Comparison of ENCODE assay signal across 8 mouse cellular contexts in genomic region chr15:81938246-81938645, GRCm38 (mm10). TPM values are rescaled to one million over a fixed set of nuclear protein-coding genes. Genes with fewer than 3 reads are reported as not detected.
DNase-seq lines count a peak whose midpoint lies in the region; ATAC-seq and TF ChIP-seq lines count a peak whose summit lies in the region.

No protein-coding gene starts in this region.

- H3K36me3 ChIP-seq in testis, adult 2 months (ENCODE audit: control insufficient read depth, insufficient read depth, low read length): no peaks in the 10 kb centered on the region
- no peaks in the 10 kb centered on the region for H3K36me3 ChIP-seq in intestine, embryonic 15.5 days

- no peaks in the 10 kb centered on the region for H3K27me3 ChIP-seq in testis, adult 2 months (ENCODE audit: control insufficient read depth, insufficient read depth, low read length)
- H3K27me3 ChIP-seq in intestine, embryonic 15.5 days (replicated peaks): peaks cover 8% of the 10 kb centered on the region; the same call in 1 of the 2 replicates

- peaks cover 11% of the 10 kb centered on the region for H3K4me1 ChIP-seq in testis, adult 2 months (ENCODE audit: control insufficient read depth, insufficient read depth, low read length)
- no peaks in the 10 kb centered on the region; the same call in 1 of the 2 replicates for H3K4me1 ChIP-seq in bone marrow, adult 2 months (ENCODE audit: control insufficient read depth, insufficient read depth, low read length)
- no peaks in the 10 kb centered on the region for H3K4me1 ChIP-seq in embryonic fibroblast, embryonic 13.5 days (ENCODE audit: control insufficient read depth, insufficient read depth, low read length)
- peaks cover 23% of the 10 kb centered on the region for H3K4me1 ChIP-seq in intestine, embryonic 15.5 days (replicated peaks)

- H3K9me3 ChIP-seq in intestine, embryonic 15.5 days: no peaks in the 10 kb centered on the region

- 45% methylated on average over 2 of the region's 2 CpGs for WGBS in bone marrow, adult 2 months
- WGBS in intestine, embryonic 15.5 days: 25% methylated on average over 2 of the region's 2 CpGs

- DNase-seq in testis, postnatal 14 days (ENCODE audit: low spot score): no peak
- DNase-seq in mesoderm, embryonic 11.5 days (ENCODE audit: low read depth, low spot score): peak; percentile 51
- DNase-seq in thymus, postnatal 0 days (ENCODE audit: low spot score): peak; percentile 20
- DNase-seq in gastrocnemius, postnatal 10 days: no peak

- no peak overlapping the region for H3K27ac ChIP-seq in testis, adult 2 months (ENCODE audit: control insufficient read depth, insufficient read depth, low read depth, low read length)
- no peak overlapping the region for H3K27ac ChIP-seq in bone marrow, adult 2 months (ENCODE audit: control insufficient read depth, insufficient read depth, low read depth, low read length, poor library complexity)
- no peak overlapping the region for H3K27ac ChIP-seq in embryonic fibroblast, embryonic 13.5 days (ENCODE audit: insufficient read depth, low read length)
- no peak overlapping the region for H3K27ac ChIP-seq in intestine, embryonic 15.5 days

- TF ChIP-seq CTCF in testis, adult 2 months (IDR thresholded peaks at IDR 0.05; ENCODE audit: control insufficient read depth, insufficient read depth, insufficient replicate concordance, low read depth, low read length): peak; percentile 62; the same call in 1 of the 2 replicates
- peak; percentile 74 for TF ChIP-seq CTCF in bone marrow, adult 2 months (IDR thresholded peaks at IDR 0.05; ENCODE audit: control insufficient read depth, insufficient read depth, low read length)
- TF ChIP-seq CTCF in embryonic fibroblast, embryonic 13.5 days (IDR thresholded peaks at IDR 0.05; ENCODE audit: borderline replicate concordance, insufficient read depth, low read length): peak; percentile 72

- ATAC-seq in intestine, embryonic 15.5 days: 0 out of 2 replicates have a peak, but pooled peaks have one; percentile 24

- H3K4me3 ChIP-seq in testis, adult 2 months (ENCODE audit: control insufficient read depth, low read depth, low read length): no peak overlapping the region
- no peak overlapping the region for H3K4me3 ChIP-seq in bone marrow, adult 2 months (replicated peaks; ENCODE audit: control insufficient read depth, low read depth, low read length)
- no peak overlapping the region for H3K4me3 ChIP-seq in embryonic fibroblast, embryonic 13.5 days (ENCODE audit: insufficient read depth, low read length)
- H3K4me3 ChIP-seq in intestine, embryonic 15.5 days (replicated peaks): peak overlapping the region; percentile 45; the same call in 1 of the 2 replicates

- peak overlapping the region; percentile 69; the same call in 1 of the 2 replicates for H3K4me2 ChIP-seq in intestine, embryonic 15.5 days (replicated peaks)

- no peak overlapping the region for H3K9ac ChIP-seq in intestine, embryonic 15.5 days

- no peak for TF ChIP-seq POLR2A in testis, adult 2 months (IDR thresholded peaks at IDR 0.05; ENCODE audit: control insufficient read depth, low read depth, low read length)
- TF ChIP-seq POLR2A in bone marrow, adult 2 months (IDR thresholded peaks at IDR 0.05; ENCODE audit: borderline replicate concordance, control insufficient read depth, low read depth, low read length): no peak
- TF ChIP-seq POLR2A in embryonic fibroblast, embryonic 13.5 days (IDR thresholded peaks at IDR 0.05; ENCODE audit: low read depth, low read length): no peak

RNA-seq across cellular contexts. Expression of gene Csdc2, which starts 1.7 kb away (rescaled TPM):
- polyA plus RNA-seq in testis, adult 2 months (2012; rRNA removed): 8.1 and 9.2 TPM in 2 replicates
- polyA plus RNA-seq in bone marrow, adult 2 months (2011; ENCODE audit: insufficient read depth, insufficient read length, low replicate concordance, missing spikeins): 0.80 TPM in 1 of 2 replicates, not detected in the other
- 3.3 and 4.4 TPM in 2 replicates for polyA plus RNA-seq in embryonic fibroblast, embryonic 13.5 days (2011; ENCODE audit: insufficient read length, low read depth, missing spikeins)
- polyA plus RNA-seq in intestine, embryonic 15.5 days (2015; fragmentation: Nextera tagmentation; extraction: Ambion mirVana): 11.7 and 12.9 TPM in 2 replicates
- 0.62 and 0.88 TPM in 2 replicates for polyA plus RNA-seq in thymus, postnatal 0 days (2015; fragmentation: Nextera tagmentation; extraction: Ambion mirVana)
- 1 to 10 TPM; 5.7 to 6.0 TPM for total RNA-seq in gastrocnemius, postnatal 10 days (2021)

RNA-seq across cellular contexts. Expression of gene Polr3h, which starts 12.2 kb away (rescaled TPM):
- polyA plus RNA-seq in testis, adult 2 months (2012; rRNA removed): 11.9 and 12.9 TPM in 2 replicates
- 12.4 and 12.5 TPM in 2 replicates for polyA plus RNA-seq in bone marrow, adult 2 months (2011; ENCODE audit: insufficient read depth, insufficient read length, low replicate concordance, missing spikeins)
- 12.3 and 16.2 TPM in 2 replicates for polyA plus RNA-seq in embryonic fibroblast, embryonic 13.5 days (2011; ENCODE audit: insufficient read length, low read depth, missing spikeins)
- polyA plus RNA-seq in intestine, embryonic 15.5 days (2015; fragmentation: Nextera tagmentation; extraction: Ambion mirVana): 65.5 and 80.4 TPM in 2 replicates
- 81.8 and 84.1 TPM in 2 replicates for polyA plus RNA-seq in thymus, postnatal 0 days (2015; fragmentation: Nextera tagmentation; extraction: Ambion mirVana)
- total RNA-seq in gastrocnemius, postnatal 10 days (2021): 10 to 100 TPM in 1 of 2 experiments, 1 to 10 TPM in 1; 8.2 to 12.1 TPM

RNA-seq across cellular contexts. Expression of gene Pmm1, which starts 22.5 kb away (rescaled TPM):
- polyA plus RNA-seq in testis, adult 2 months (2012; rRNA removed): 12.1 and 13.8 TPM in 2 replicates
- polyA plus RNA-seq in bone marrow, adult 2 months (2011; ENCODE audit: insufficient read depth, insufficient read length, low replicate concordance, missing spikeins): 23.1 and 51.8 TPM in 2 replicates
- polyA plus RNA-seq in embryonic fibroblast, embryonic 13.5 days (2011; ENCODE audit: insufficient read length, low read depth, missing spikeins): 88.7 and 121 TPM in 2 replicates
- polyA plus RNA-seq in intestine, embryonic 15.5 days (2015; fragmentation: Nextera tagmentation; extraction: Ambion mirVana): 22.5 and 23.2 TPM in 2 replicates
- 45.1 and 50.5 TPM in 2 replicates for polyA plus RNA-seq in thymus, postnatal 0 days (2015; fragmentation: Nextera tagmentation; extraction: Ambion mirVana)
- total RNA-seq in gastrocnemius, postnatal 10 days (2021): 10 to 100 TPM; 12.0 to 15.3 TPM

RNA-seq across cellular contexts. Expression of gene 1700029P11Rik, which starts 42.1 kb away (rescaled TPM):
- polyA plus RNA-seq in testis, adult 2 months (2012; rRNA removed): 153 and 159 TPM in 2 replicates
- 3.0 TPM in 1 of 2 replicates, not detected in the other for polyA plus RNA-seq in bone marrow, adult 2 months (2011; ENCODE audit: insufficient read depth, insufficient read length, low replicate concordance, missing spikeins)
- not detected in 2 replicates for polyA plus RNA-seq in embryonic fibroblast, embryonic 13.5 days (2011; ENCODE audit: insufficient read length, low read depth, missing spikeins)
- polyA plus RNA-seq in intestine, embryonic 15.5 days (2015; fragmentation: Nextera tagmentation; extraction: Ambion mirVana): not detected in 2 replicates
- polyA plus RNA-seq in thymus, postnatal 0 days (2015; fragmentation: Nextera tagmentation; extraction: Ambion mirVana): not detected in 2 replicates
- not detected for total RNA-seq in gastrocnemius, postnatal 10 days (2021)

RNA-seq across cellular contexts. Expression of gene Xrcc6, which starts 49.4 kb away (rescaled TPM):
- 16.7 and 20.4 TPM in 2 replicates for polyA plus RNA-seq in testis, adult 2 months (2012; rRNA removed)
- polyA plus RNA-seq in bone marrow, adult 2 months (2011; ENCODE audit: insufficient read depth, insufficient read length, low replicate concordance, missing spikeins): 60.8 and 96.2 TPM in 2 replicates
- 37.4 and 38.1 TPM in 2 replicates for polyA plus RNA-seq in embryonic fibroblast, embryonic 13.5 days (2011; ENCODE audit: insufficient read length, low read depth, missing spikeins)
- polyA plus RNA-seq in intestine, embryonic 15.5 days (2015; fragmentation: Nextera tagmentation; extraction: Ambion mirVana): 76.1 and 79.6 TPM in 2 replicates
- 441 and 472 TPM in 2 replicates for polyA plus RNA-seq in thymus, postnatal 0 days (2015; fragmentation: Nextera tagmentation; extraction: Ambion mirVana)
- total RNA-seq in gastrocnemius, postnatal 10 days (2021): 10 to 100 TPM; 25.5 to 26.0 TPM

Comparison
In these comparisons a context has a peak if more than half of its experiments do, and no peak if none do; other contexts are left out.
1. DNase-seq: peak in mesoderm, embryonic 11.5 days (single experiment) and thymus, postnatal 0 days (single experiment); none in testis, postnatal 14 days (single experiment) and gastrocnemius, postnatal 10 days (single experiment).
2. Peak in every context shown above with its lines, with median percentiles within 50 percentile points of each other: CTCF ChIP-seq.